Mouse (Mus musculus) erythroblast, embryonic 14.5 days (primary cell): ENCODE measurements around the gene Cd248.
"Not testable (repeated sequence)": the region's sequence is repeated elsewhere in the genome, so short reads cannot be mapped to it uniquely, and the experiment has no call there.

ENCODE experiments used
- GATA1 ChIP-seq: IDR thresholded peaks from 2 replicates; pipeline ENCODE4 v1.6.1; 2012; ENCODE audit warnings: low read length, inconsistent platforms, mixed read lengths
- TAL1 ChIP-seq: IDR thresholded peaks from 3 replicates; pipeline ENCODE4 v1.6.1; 2012; ENCODE audit warnings: low read length, inconsistent platforms, mixed read lengths

DNA sequence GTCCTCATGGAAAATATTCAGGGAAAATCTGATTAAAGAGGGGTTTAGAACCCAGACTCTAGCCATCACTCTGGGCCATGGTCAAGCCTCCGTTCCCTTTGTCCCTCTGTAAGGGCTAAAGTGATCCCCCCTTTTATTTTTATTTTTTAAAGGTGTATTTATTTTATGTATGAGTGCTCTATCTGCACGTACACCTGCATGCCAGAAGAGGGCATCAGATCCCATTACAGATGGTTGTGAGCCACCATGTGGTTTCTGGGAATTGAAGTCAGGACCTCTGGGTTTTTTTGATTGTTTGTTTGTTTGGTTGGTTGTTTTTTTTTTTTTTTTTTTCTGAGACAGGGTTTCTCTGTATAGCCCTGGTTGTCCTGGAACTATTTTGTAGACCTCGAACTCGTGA, 18.7 kb downstream of the Cd248 start:
- not testable (repeated sequence) for TF ChIP-seq TAL1, GATA1
